Comparison of ENCODE assay signal across 29 mouse cellular contexts in the genomic region with DNA sequence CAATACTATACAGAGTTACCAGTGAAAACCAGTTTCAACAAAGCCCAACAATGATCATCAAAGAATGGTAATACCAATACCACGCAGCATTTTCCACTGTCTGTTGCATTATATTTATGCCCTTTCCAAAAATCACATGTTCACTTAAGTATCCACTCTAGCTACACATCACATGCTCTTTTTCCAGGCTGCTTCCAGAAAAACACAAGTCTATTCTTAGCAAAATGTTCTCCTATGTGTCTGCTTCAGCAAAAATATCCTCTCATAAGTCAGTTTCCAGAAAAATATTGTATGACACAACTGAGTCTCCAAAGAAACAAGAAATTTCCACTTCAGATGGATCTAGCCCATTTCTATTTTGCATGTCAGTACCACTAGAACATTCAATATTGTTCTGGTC.
"Had no signal": no experiment of that assay in that cellular context is flagged by ENCODE, and none has a peak within 500 bp of the region (broad histone marks: within the 10 kb centered on the region; RNA-seq: fewer than 3 reads in every experiment).

No protein-coding gene starts in this region.

- DNase-seq: left cerebral cortex, postnatal 4 days; liver; liver, embryonic 13.5 days; liver, postnatal 0 days; lung, adult 18-20 months; lung, adult 2 months; lung, embryonic 14.5 days; lung, postnatal 10 days; lung, postnatal 14 days; lung, postnatal 36 days; lung, postnatal 4 days; midbrain, embryonic 14.5 days had no signal

- H3K9me3 ChIP-seq: limb, embryonic 12.5 days; limb, embryonic 13.5 days; limb, embryonic 15.5 days; liver, embryonic 12.5 days; liver, embryonic 13.5 days; liver, embryonic 15.5 days; lung, embryonic 15.5 days; megakaryocyte, embryonic 14.5 days; midbrain, embryonic 10.5 days; midbrain, embryonic 12.5 days; midbrain, embryonic 13.5 days; midbrain, embryonic 15.5 days had no signal

- H3K36me3 ChIP-seq: limb, embryonic 12.5 days; limb, embryonic 13.5 days; limb, embryonic 15.5 days; liver, embryonic 12.5 days; liver, embryonic 13.5 days; liver, embryonic 15.5 days; lung, embryonic 15.5 days; midbrain, embryonic 10.5 days; midbrain, embryonic 12.5 days; midbrain, embryonic 13.5 days; midbrain, embryonic 15.5 days had no signal

- H3K27ac ChIP-seq: left cerebral cortex, adult 2 months; limb, embryonic 12.5 days; limb, embryonic 13.5 days; limb, embryonic 15.5 days; liver, embryonic 12.5 days; liver, embryonic 13.5 days; liver, embryonic 14.5 days; liver, embryonic 15.5 days; lung, embryonic 15.5 days; macrophage; midbrain, embryonic 10.5 days; midbrain, embryonic 12.5 days; midbrain, embryonic 13.5 days; midbrain, embryonic 15.5 days had no signal

- H3K4me3 ChIP-seq: left cerebral cortex, adult 2 months; limb, embryonic 12.5 days; limb, embryonic 13.5 days; limb, embryonic 15.5 days; liver, embryonic 12.5 days; liver, embryonic 13.5 days; liver, embryonic 15.5 days; lung, embryonic 15.5 days; megakaryocyte, embryonic 14.5 days; midbrain, embryonic 10.5 days; midbrain, embryonic 12.5 days; midbrain, embryonic 13.5 days; midbrain, embryonic 15.5 days; myocyte had no signal

- H3K27me3 ChIP-seq: limb, embryonic 12.5 days; limb, embryonic 13.5 days; limb, embryonic 15.5 days; liver, embryonic 12.5 days; liver, embryonic 13.5 days; liver, embryonic 15.5 days; lung, embryonic 15.5 days; megakaryocyte, embryonic 14.5 days; midbrain, embryonic 12.5 days; midbrain, embryonic 13.5 days; midbrain, embryonic 15.5 days had no signal

- H3K4me1 ChIP-seq: limb, embryonic 12.5 days; limb, embryonic 13.5 days; limb, embryonic 15.5 days; liver, embryonic 12.5 days; liver, embryonic 13.5 days; liver, embryonic 15.5 days; lung, embryonic 15.5 days; megakaryocyte, embryonic 14.5 days; midbrain, embryonic 10.5 days; midbrain, embryonic 12.5 days; midbrain, embryonic 13.5 days; midbrain, embryonic 15.5 days had no signal

- ATAC-seq: liver, embryonic 12.5 days; liver, postnatal 0 days; lung, postnatal 0 days; midbrain, embryonic 13.5 days; midbrain, embryonic 15.5 days; midbrain, embryonic 16.5 days had no signal
